Mouse (Mus musculus) myocyte (in vitro differentiated cells): ENCODE results near the gene Rai1. TPM values are rescaled to one million over a fixed set of nuclear protein-coding genes. Genes with fewer than 3 reads are reported as not detected.
A peak's percentile ranks its signal among the peaks of the same experiment; 100 is the strongest.

Experiments used
- H3K27me3 ChIP-seq: one replicate; pipeline ENCODE4 v1.6.1; 2011; ENCODE audit not compliant: control insufficient read depth, insufficient read depth, insufficient read length
- H3K36me3 ChIP-seq: one replicate; pipeline ENCODE4 v1.6.1; 2011; ENCODE audit not compliant: control insufficient read depth, insufficient read depth
- H3K4me2 ChIP-seq: one replicate; pipeline ENCODE4 v1.6.1; 2011; ENCODE audit warnings: low read depth, control low read depth
- H3K4me3 ChIP-seq: one replicate; pipeline ENCODE4 v1.5.1; 2011; ENCODE audit warnings: mild to moderate bottlenecking, control low read depth, moderate library complexity
- H3K79me2 ChIP-seq: one replicate; pipeline ENCODE4 v1.6.1; 2011; ENCODE audit not compliant: control insufficient read depth, insufficient read depth
- H3ac ChIP-seq: one replicate; pipeline ENCODE4 v1.6.1; 2011; ENCODE audit not compliant: control insufficient read depth, insufficient read length
- CEBPB ChIP-seq: IDR thresholded peaks from 2 replicates; pipeline ENCODE4 v1.6.1; 2011; ENCODE audit warnings: mild to moderate bottlenecking, moderate library complexity; ENCODE audit not compliant: poor library complexity, insufficient read depth, severe bottlenecking
- E2F4 ChIP-seq: IDR thresholded peaks from one replicate; pipeline ENCODE4 v1.6.1; 2011; ENCODE audit warnings: mild to moderate bottlenecking, control low read depth, moderate library complexity; ENCODE audit not compliant: insufficient read depth
- MAX ChIP-seq: IDR thresholded peaks from one replicate; pipeline ENCODE4 v1.6.1; 2011; ENCODE audit warnings: low read depth, mild to moderate bottlenecking, control low read depth
- MYOD1 ChIP-seq, 3 experiments: IDR thresholded peaks; one replicate each; pipeline ENCODE4 v1.6.1; 2011; ENCODE audit warnings: control low read depth in 2 of 3, low read depth in 2 of 3, mild to moderate bottlenecking in 2 of 3, moderate library complexity in 1 of 3; ENCODE audit not compliant: insufficient read length in 2 of 3, control insufficient read depth in 1 of 3
- MYOG ChIP-seq, 3 experiments: IDR thresholded peaks; one replicate each; pipeline ENCODE4 v1.6.1; 2011; ENCODE audit warnings: control low read depth in 2 of 3, low read depth in 2 of 3, mild to moderate bottlenecking in 2 of 3; ENCODE audit not compliant: insufficient read length in 2 of 3, control insufficient read depth in 1 of 3, insufficient read depth in 1 of 3
- POLR2A ChIP-seq: IDR thresholded peaks from one replicate; pipeline ENCODE4 v1.6.1; 2011; ENCODE audit warnings: low read depth, mild to moderate bottlenecking, control low read depth, moderate library complexity; ENCODE audit not compliant: insufficient read length
- POLR2AphosphoS2 ChIP-seq: IDR thresholded peaks from one replicate; pipeline ENCODE4 v1.6.1; 2011; ENCODE audit warnings: low read depth, control low read depth; ENCODE audit not compliant: insufficient read length
- REST ChIP-seq: IDR thresholded peaks from one replicate; pipeline ENCODE4 v1.6.1; 2011; ENCODE audit warnings: mild to moderate bottlenecking, control low read depth, moderate library complexity; ENCODE audit not compliant: insufficient read depth, insufficient read length
- SRF ChIP-seq: IDR thresholded peaks from one replicate; pipeline ENCODE4 v1.6.1; 2011; ENCODE audit warnings: low read depth; ENCODE audit not compliant: control insufficient read depth, insufficient read length
- TCF12 ChIP-seq: IDR thresholded peaks from one replicate; pipeline ENCODE4 v1.6.1; 2011; ENCODE audit warnings: mild to moderate bottlenecking, control low read depth; ENCODE audit not compliant: poor library complexity, insufficient read depth, severe bottlenecking
- TCF3 ChIP-seq: IDR thresholded peaks from one replicate; pipeline ENCODE4 v1.6.1; 2011; ENCODE audit warnings: low read depth, control low read depth; ENCODE audit not compliant: insufficient read length
- USF1 ChIP-seq: IDR thresholded peaks from one replicate; pipeline ENCODE4 v1.6.1; 2011; ENCODE audit warnings: low read depth, mild to moderate bottlenecking, control low read depth, moderate library complexity
- polyA plus RNA-seq: library from polyadenylated mRNA; unstranded; fragments of >200 nt; fragmentation: generic; extraction: Trizol; gene quantifications from one replicate; pipeline ENCODE4 v1.2.1, GENCODE M21; 2012; ENCODE audit warnings: missing spikeins

Gene Rai1
- polyA plus RNA-seq, 1 experiment = 26.0 TPM

GRCm38 (mm10) chr11:60102664-60103063 is 2.1 kb upstream of the Rai1 start:
- Histone ChIP-seq H3K36me3 (no peaks in the 10 kb centered on the region), H3K79me2 (peaks cover 20% of the 10 kb centered on the region), H3ac (no peak overlapping the region), H3K4me2 (no peak overlapping the region), H3K27me3 (no peaks in the 10 kb centered on the region), H3K4me3 (no peak overlapping the region)
- TF ChIP-seq TCF12 (no peak), MYOG (IDR thresholded peaks at IDR 0.05; ENCODE audit: control insufficient read depth in 1 of 3, insufficient read depth in 1 of 3, insufficient read length in 2 of 3, low read depth in 2 of 3) (no peak), USF1 (no peak), MYOD1 (IDR thresholded peaks at IDR 0.05; ENCODE audit: control insufficient read depth in 1 of 3, insufficient read length in 2 of 3, low read depth in 2 of 3) (no peak), E2F4 (no peak), SRF (no peak), REST (no peak), MAX (no peak), POLR2A (no peak), TCF3 (no peak), POLR2AphosphoS2 (no peak), CEBPB (no peak)

GRCm38 (mm10) chr11:60103567-60103966 is 1.2 kb upstream of the Rai1 start:
- Histone ChIP-seq H3ac (no peak overlapping the region), H3K79me2 (peaks cover 29% of the 10 kb centered on the region), H3K4me3 (no peak overlapping the region), H3K4me2 (no peak overlapping the region), H3K27me3 (no peaks in the 10 kb centered on the region), H3K36me3 (no peaks in the 10 kb centered on the region)
- no peak for TF ChIP-seq MAX
- TF ChIP-seq TCF3 = no peak
- TF ChIP-seq POLR2AphosphoS2 = no peak
- TF ChIP-seq TCF12 = no peak
- no peak for TF ChIP-seq MYOD1 (IDR thresholded peaks at IDR 0.05; ENCODE audit: control insufficient read depth in 1 of 3, insufficient read length in 2 of 3, low read depth in 2 of 3)
- no peak for TF ChIP-seq SRF
- no peak for TF ChIP-seq REST
- TF ChIP-seq POLR2A = no peak
- no peak for TF ChIP-seq CEBPB
- no peak for TF ChIP-seq E2F4
- TF ChIP-seq MYOG (IDR thresholded peaks at IDR 0.05; ENCODE audit: control insufficient read depth in 1 of 3, insufficient read depth in 1 of 3, insufficient read length in 2 of 3, low read depth in 2 of 3) = no peak
- no peak for TF ChIP-seq USF1

GRCm38 (mm10) chr11:60105593-60106542 is 1.1 kb downstream of the Rai1 start:
- TF ChIP-seq CEBPB (0 out of 2 replicates have a peak, but pooled peaks have one; percentile 70), TCF12 (no peak), POLR2A (peak; percentile 58)
- H3K27me3 ChIP-seq = no peaks in the 10 kb centered on the region
- H3K4me2 ChIP-seq = peak overlapping the region; percentile 72
- no peaks in the 10 kb centered on the region for H3K36me3 ChIP-seq
- peaks cover 52% of the 10 kb centered on the region for H3K79me2 ChIP-seq
- H3K4me3 ChIP-seq = peak overlapping the region; percentile 61
- peak overlapping the region; percentile 98 for H3ac ChIP-seq

GRCm38 (mm10) chr11:60106543-60107110 is 1.8 kb downstream of the Rai1 start:
- peak overlapping the region; percentile 98 for H3ac ChIP-seq

GRCm38 (mm10) chr11:60107449-60107848 is 2.6 kb downstream of the Rai1 start:
- H3K4me2 ChIP-seq = peak overlapping the region; percentile 72
- peaks cover 68% of the 10 kb centered on the region for H3K79me2 ChIP-seq
- H3K36me3 ChIP-seq = no peaks in the 10 kb centered on the region
- H3K27me3 ChIP-seq = no peaks in the 10 kb centered on the region
- H3ac ChIP-seq = no peak overlapping the region
- TF ChIP-seq TCF3 = no peak
- no peak for TF ChIP-seq REST
- TF ChIP-seq MAX = no peak
- no peak for TF ChIP-seq POLR2A
- TF ChIP-seq E2F4 = no peak
- TF ChIP-seq TCF12 = no peak
- TF ChIP-seq MYOD1 (IDR thresholded peaks at IDR 0.05; ENCODE audit: control insufficient read depth in 1 of 3, insufficient read length in 2 of 3, low read depth in 2 of 3) = no peak
- TF ChIP-seq POLR2AphosphoS2 = no peak
- TF ChIP-seq USF1 = no peak
- no peak for TF ChIP-seq MYOG (IDR thresholded peaks at IDR 0.05; ENCODE audit: control insufficient read depth in 1 of 3, insufficient read depth in 1 of 3, insufficient read length in 2 of 3, low read depth in 2 of 3)
- peak overlapping the region; percentile 61 for H3K4me3 ChIP-seq

More at GRCm38 (mm10) chr11:60106543-60107110, 1.8 kb downstream of the Rai1 start:
- Histone ChIP-seq H3K27me3 (no peaks in the 10 kb centered on the region), H3K4me3 (peak overlapping the region; percentile 61), H3K4me2 (peak overlapping the region; percentile 72), H3K79me2 (peaks cover 60% of the 10 kb centered on the region), H3K36me3 (no peaks in the 10 kb centered on the region)
- no peak for TF ChIP-seq MYOG (IDR thresholded peaks at IDR 0.05; ENCODE audit: control insufficient read depth in 1 of 3, insufficient read depth in 1 of 3, insufficient read length in 2 of 3, low read depth in 2 of 3)
- no peak for TF ChIP-seq SRF
- no peak for TF ChIP-seq REST
- peak; percentile 4 for TF ChIP-seq POLR2A
- TF ChIP-seq POLR2AphosphoS2 = no peak
